Mouse (Mus musculus): ENCODE measurements around the gene Mlc1. TPM values are rescaled to one million over a fixed set of nuclear protein-coding genes. Genes with fewer than 3 reads are reported as not detected.

The Mlc1 gene
- polyA plus RNA-seq, 1 experiment: 15.1 TPM

DNA sequence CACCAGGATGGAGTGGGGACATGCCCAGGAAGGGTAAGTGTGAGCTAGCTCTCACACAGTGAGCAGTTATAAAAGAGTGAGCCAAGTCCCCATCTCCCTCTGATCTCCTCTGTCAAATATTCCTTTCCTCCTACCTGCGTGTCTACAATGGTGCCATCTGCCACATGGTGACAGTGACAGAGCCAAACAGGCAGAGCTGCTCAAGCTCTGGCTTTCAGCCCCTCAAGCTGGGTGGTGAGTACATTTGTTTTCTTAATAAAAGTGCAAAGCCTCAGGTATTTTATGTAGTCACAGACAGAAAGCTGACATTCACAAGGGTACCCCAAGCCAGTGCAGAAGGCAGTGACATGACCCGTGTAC lies 41.5 kb downstream of the Mlc1 start:
- no peak for DNase-seq (ENCODE audit: low read depth)
- TF ChIP-seq POLR2A (IDR thresholded peaks at IDR 0.05; ENCODE audit: borderline replicate concordance, extremely low read depth, insufficient read depth, insufficient read length, poor library complexity, severe bottlenecking) (no peak), CTCF (IDR thresholded peaks at IDR 0.05; ENCODE audit: borderline replicate concordance, extremely low read depth, insufficient read depth, insufficient read length) (no peak)

DNA sequence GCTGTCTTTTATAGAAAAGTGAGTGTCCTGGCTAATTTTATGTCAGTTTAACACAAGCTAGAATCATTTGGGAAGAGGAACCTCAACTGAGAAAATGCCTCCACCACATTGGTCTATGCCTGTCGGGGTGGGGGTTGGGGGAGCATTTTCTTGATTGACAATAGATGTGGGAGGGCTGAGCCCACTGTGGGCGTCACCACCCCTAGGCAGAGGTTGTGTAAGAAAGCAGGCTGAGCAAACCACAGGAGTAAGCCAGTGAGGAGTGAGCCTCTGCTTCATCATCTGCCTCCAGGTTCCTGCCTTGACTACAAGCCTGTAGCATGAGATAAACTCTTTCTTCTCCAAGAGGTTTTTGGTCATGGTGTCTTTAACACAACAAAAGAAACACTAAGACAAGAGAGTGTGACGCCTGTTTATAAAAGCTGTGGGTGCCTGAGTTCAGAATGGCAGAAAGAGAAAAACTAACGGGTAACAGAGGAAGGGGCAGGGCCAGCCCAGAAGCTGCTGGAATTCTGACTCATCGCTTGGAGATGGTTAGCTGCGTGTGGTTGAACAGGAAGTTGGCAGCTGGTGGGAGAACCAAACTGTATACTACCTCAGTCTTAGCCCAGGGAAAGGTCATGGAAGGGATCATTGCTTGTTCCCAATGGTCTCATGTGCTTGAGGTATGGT lies 42.1 kb downstream of the Mlc1 start:
- no peak for DNase-seq (ENCODE audit: low read depth)
- no peak for TF ChIP-seq CTCF (IDR thresholded peaks at IDR 0.05; ENCODE audit: borderline replicate concordance, extremely low read depth, insufficient read depth, insufficient read length)
- no peak for TF ChIP-seq POLR2A (IDR thresholded peaks at IDR 0.05; ENCODE audit: borderline replicate concordance, extremely low read depth, insufficient read depth, insufficient read length, poor library complexity, severe bottlenecking)

DNA sequence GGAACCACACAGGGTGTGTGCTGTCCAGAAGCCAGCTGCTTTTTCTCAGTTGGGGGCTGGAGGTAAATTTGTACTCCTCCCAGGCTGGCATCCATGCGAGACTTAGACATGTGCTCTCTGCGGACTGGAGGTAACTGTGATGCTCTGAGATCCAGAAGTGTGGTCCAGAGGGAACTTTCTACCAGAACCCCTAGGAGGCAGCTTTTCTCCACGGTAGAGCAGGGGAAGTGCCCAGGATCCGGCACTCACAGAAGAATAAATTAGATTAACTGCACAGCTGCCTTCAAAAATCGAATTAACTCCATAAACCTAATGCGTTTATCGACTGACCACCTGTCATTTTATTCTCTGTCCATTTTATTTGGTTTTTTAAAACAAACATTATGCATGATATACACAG lies 44.7 kb downstream of the Mlc1 start:
- no peak for TF ChIP-seq POLR2A (IDR thresholded peaks at IDR 0.05; ENCODE audit: borderline replicate concordance, extremely low read depth, insufficient read depth, insufficient read length, poor library complexity, severe bottlenecking)
- peak; percentile 43; the same call in 1 of the 2 replicates for TF ChIP-seq CTCF (IDR thresholded peaks at IDR 0.05; ENCODE audit: borderline replicate concordance, extremely low read depth, insufficient read depth, insufficient read length)
- peak; percentile 39 for DNase-seq (ENCODE audit: low read depth)

DNA sequence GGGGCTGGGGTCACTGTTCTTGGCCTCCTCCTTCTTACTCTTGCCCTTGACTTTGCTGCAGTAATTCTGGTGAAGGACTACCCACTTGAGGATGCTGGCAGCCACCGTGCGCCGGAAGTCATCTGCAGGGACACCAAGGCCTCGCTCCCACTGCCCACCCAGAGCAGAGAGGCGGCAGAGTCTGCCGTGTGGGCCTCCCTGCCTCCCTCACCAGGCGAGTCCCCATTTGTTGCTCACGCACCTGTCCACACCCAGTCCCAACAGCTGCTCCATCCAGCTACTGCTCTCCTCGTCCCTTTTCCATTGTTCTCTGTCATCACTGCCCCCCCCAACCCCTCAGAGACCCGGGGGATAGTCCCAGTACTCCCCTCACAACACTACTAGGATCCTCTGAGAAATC lies 46.1 kb downstream of the Mlc1 start:
- no peak for TF ChIP-seq CTCF (IDR thresholded peaks at IDR 0.05; ENCODE audit: borderline replicate concordance, extremely low read depth, insufficient read depth, insufficient read length)
- no peak for TF ChIP-seq POLR2A (IDR thresholded peaks at IDR 0.05; ENCODE audit: borderline replicate concordance, extremely low read depth, insufficient read depth, insufficient read length, poor library complexity, severe bottlenecking)
- no peak for DNase-seq (ENCODE audit: low read depth)

DNA sequence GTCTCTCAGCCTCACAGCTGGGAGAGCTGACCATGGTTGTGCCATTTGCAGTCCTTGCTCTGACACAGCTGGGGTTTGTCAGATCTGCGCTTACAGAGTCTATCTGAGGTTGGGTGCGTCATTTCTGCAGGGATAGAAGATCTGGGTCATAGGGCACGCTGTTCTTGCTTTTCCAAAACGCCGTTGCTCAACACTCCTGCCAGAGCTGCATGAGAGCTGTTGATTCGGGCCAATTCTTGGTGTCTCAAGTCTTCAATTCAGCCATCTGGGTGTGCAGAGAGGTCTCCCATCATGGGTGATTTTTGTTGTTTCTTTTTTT lies 56.9 kb downstream of the Mlc1 start:
- TF ChIP-seq CTCF (IDR thresholded peaks at IDR 0.05; ENCODE audit: borderline replicate concordance, extremely low read depth, insufficient read depth, insufficient read length) (no peak), POLR2A (IDR thresholded peaks at IDR 0.05; ENCODE audit: borderline replicate concordance, extremely low read depth, insufficient read depth, insufficient read length, poor library complexity, severe bottlenecking) (no peak)
- no peak for DNase-seq (ENCODE audit: low read depth)

DNA sequence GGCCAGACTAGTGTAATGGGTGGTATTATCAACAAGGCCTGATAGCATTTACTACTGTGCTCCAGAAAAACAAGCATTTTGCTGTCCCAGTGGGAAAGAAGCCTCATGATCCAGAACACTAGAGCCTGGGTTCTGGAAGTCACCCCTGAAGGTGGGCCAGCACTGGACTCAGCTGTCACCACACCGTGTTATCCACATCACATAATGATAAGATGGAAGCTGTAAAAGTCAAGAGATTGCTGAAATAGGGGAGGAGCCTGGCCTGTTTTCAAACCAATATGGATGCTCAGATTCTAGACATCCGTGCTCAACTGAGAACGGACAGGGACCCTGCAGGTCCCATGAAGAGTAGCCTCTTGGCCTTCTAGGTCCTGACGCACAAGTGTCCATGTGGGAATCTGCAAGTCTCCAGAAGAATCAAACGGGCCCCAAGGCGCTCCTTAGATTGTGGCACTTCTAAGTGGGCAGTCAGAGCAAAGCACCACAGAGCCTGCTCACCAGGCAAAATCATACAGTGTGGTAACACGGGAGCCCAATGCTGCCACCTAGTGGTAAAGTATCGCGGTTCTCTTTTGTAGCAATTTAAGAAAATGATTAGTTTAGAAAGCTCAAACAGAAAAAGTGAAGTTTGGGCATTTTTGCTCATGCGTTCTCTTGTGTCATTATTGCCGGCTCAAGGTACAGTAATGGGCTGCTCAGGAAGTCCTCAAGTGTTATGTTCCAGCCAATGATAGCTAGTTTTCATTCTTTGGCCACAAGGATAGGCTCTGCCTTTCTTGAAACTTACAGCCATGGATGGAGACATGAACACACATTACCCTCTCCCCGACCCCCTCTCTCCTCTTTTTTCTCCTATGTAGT lies 57.4 kb downstream of the Mlc1 start:
- TF ChIP-seq CTCF (IDR thresholded peaks at IDR 0.05; ENCODE audit: borderline replicate concordance, extremely low read depth, insufficient read depth, insufficient read length): peak; percentile 82
- TF ChIP-seq POLR2A (IDR thresholded peaks at IDR 0.05; ENCODE audit: borderline replicate concordance, extremely low read depth, insufficient read depth, insufficient read length, poor library complexity, severe bottlenecking): no peak
- peak; percentile 90 for DNase-seq (ENCODE audit: low read depth)

DNA sequence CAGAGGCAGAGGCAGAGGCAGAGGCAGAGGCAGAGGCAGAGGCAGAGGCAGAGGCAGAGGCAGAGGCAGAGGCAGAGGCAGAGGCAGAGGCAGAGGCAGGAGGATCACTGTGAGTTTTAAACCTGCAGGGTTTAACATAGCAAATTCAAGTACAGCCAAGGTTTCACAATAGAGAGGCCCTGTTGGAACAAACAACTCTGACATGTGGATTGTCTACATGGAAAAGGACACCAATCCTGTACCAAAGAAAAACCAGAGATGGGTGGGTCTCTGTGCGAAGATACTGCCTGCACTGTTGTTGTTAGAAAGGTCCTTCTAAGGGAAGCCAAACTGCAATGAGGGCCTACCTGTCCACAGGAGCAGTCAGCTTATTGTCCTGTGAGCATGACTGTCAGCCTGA lies 58.7 kb downstream of the Mlc1 start:
- no peak for DNase-seq (ENCODE audit: low read depth)
- TF ChIP-seq POLR2A (IDR thresholded peaks at IDR 0.05; ENCODE audit: borderline replicate concordance, extremely low read depth, insufficient read depth, insufficient read length, poor library complexity, severe bottlenecking) (no peak), CTCF (IDR thresholded peaks at IDR 0.05; ENCODE audit: borderline replicate concordance, extremely low read depth, insufficient read depth, insufficient read length) (no peak)

DNA sequence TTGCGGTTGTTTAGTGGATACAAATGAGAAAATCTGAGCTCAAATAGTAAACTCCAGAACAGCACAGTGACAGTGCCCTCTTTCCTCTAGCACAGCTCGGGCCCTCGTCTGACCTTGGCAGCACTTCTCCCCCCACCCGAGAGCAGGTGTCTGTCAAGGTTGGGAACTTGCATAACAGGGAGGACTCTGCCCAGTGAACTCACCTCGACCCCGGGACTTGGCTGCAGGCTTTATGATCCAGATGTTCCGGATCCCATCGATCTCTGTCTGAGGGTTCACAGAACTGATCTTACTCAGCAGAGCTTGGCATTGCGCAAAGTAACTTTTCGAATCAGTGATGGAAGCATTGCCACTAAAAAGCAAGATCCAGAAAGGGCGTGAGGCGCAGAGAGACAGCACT lies 59.5 kb downstream of the Mlc1 start:
- DNase-seq (ENCODE audit: low read depth): no peak
- TF ChIP-seq CTCF (IDR thresholded peaks at IDR 0.05; ENCODE audit: borderline replicate concordance, extremely low read depth, insufficient read depth, insufficient read length): no peak
- TF ChIP-seq POLR2A (IDR thresholded peaks at IDR 0.05; ENCODE audit: borderline replicate concordance, extremely low read depth, insufficient read depth, insufficient read length, poor library complexity, severe bottlenecking): no peak

DNA sequence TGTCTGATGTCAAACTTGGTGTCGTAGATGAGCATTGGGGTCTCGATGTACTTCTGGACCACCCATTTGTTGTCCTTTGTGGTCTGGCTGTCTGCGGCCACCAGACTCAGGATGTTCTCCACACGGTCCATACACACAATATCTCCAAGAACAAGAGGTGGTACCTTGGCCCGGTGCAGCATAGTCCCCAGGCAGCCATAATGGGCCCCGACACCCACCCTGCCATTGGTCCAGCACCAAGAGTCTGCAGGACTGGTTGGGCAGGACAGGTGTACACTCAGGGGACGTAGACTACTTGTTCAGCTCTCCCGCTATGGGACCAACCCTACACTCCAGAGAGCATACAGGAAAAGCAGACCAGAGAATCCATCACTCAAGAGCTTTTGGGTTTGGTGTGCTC lies 61.7 kb downstream of the Mlc1 start:
- no peak for DNase-seq (ENCODE audit: low read depth)
- TF ChIP-seq POLR2A (IDR thresholded peaks at IDR 0.05; ENCODE audit: borderline replicate concordance, extremely low read depth, insufficient read depth, insufficient read length, poor library complexity, severe bottlenecking) (no peak), CTCF (IDR thresholded peaks at IDR 0.05; ENCODE audit: borderline replicate concordance, extremely low read depth, insufficient read depth, insufficient read length) (no peak)

DNA sequence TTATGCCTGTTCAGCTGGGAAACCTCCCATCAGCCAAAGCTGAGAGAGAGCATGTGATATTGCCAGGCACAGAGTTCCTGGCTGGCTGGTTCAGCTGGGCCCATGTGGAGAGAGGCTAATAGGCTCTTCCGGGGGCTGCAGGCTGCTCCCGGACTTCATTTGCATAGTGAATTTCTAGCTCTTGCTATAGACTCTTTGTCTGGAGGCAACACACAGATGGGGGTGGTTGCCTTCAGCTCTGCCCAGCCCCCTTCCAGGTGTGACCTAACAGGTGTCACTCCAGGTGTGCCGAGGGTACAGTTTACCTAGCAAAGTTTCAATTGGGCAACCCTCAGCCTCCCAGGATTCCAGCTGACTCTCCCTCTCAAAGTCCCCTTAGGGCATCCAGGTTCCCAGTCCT lies 62.4 kb downstream of the Mlc1 start:
- TF ChIP-seq CTCF (IDR thresholded peaks at IDR 0.05; ENCODE audit: borderline replicate concordance, extremely low read depth, insufficient read depth, insufficient read length): no peak
- TF ChIP-seq POLR2A (IDR thresholded peaks at IDR 0.05; ENCODE audit: borderline replicate concordance, extremely low read depth, insufficient read depth, insufficient read length, poor library complexity, severe bottlenecking): no peak
- peak; percentile 11 for DNase-seq (ENCODE audit: low read depth)

DNA sequence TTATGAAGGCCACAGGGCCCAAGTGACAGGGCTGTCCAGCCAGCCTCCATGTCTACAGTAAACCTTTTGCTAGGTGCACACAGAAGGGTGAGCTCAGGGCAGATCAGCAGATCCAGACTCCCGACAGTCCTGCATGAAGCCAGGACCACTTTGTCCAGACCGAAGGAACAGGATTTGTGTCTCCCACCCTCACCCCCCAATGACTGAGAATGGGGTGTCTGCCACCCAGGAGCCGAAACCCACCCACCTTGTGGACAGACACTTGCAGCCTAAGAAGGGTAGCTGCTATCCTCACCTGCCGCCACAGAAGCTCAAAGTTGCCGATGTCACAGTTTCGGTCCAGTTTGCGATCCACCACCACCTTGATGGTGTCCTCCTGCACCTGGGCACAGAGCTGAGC lies 63.8 kb downstream of the Mlc1 start:
- no peak for DNase-seq (ENCODE audit: low read depth)
- no peak for TF ChIP-seq CTCF (IDR thresholded peaks at IDR 0.05; ENCODE audit: borderline replicate concordance, extremely low read depth, insufficient read depth, insufficient read length)
- no peak for TF ChIP-seq POLR2A (IDR thresholded peaks at IDR 0.05; ENCODE audit: borderline replicate concordance, extremely low read depth, insufficient read depth, insufficient read length, poor library complexity, severe bottlenecking)

DNA sequence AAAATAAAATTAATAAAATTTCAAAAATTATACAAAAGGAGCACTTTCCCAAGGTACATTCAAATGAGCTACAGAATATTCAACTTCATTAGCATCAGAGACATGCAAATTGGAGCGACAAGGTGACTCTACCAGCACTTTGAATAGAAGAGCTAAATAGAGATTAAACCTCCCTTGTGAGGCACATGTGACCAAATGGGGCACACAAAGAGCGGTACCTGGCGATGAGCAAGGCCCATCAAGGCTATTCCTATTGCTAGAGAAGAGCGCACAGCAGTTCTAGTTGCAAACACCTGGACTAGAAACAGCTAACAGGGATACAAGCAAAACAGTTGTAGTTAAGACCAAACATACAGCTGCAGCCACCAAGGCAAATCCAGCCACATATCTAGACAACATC lies 72.5 kb downstream of the Mlc1 start:
- no peak for DNase-seq (ENCODE audit: low read depth)
- TF ChIP-seq CTCF (IDR thresholded peaks at IDR 0.05; ENCODE audit: borderline replicate concordance, extremely low read depth, insufficient read depth, insufficient read length): no peak
- TF ChIP-seq POLR2A (IDR thresholded peaks at IDR 0.05; ENCODE audit: borderline replicate concordance, extremely low read depth, insufficient read depth, insufficient read length, poor library complexity, severe bottlenecking): no peak

Other genes starting within 250 kb of the Mlc1 start
- gene Brd1, start 244.8 kb downstream of the Mlc1 start, polyA plus RNA-seq (2012; rRNA removed): 22.7 and 35.9 TPM in 2 replicates
- gene Zbed4, start 227.3 kb downstream of the Mlc1 start, polyA plus RNA-seq (2012; rRNA removed): 16.5 and 25.7 TPM in 2 replicates
- gene Alg12, start 159.7 kb downstream of the Mlc1 start, polyA plus RNA-seq (2012; rRNA removed): 14.2 and 15.4 TPM in 2 replicates
- gene Creld2, start 159.4 kb downstream of the Mlc1 start, polyA plus RNA-seq (2012; rRNA removed): 41.8 and 48.8 TPM in 2 replicates
- 14.7 and 18.5 TPM in 2 replicates for gene Pim3, start 116.8 kb downstream of the Mlc1 start, polyA plus RNA-seq (2012; rRNA removed)
- gene Ttll8, start 24.6 kb downstream of the Mlc1 start, polyA plus RNA-seq (2012; rRNA removed): 0.25 and 0.26 TPM in 2 replicates
- gene Mov10l1, start 3.9 kb upstream of the Mlc1 start, polyA plus RNA-seq (2012; rRNA removed): not detected in 2 replicates
- gene Panx2, start 80.7 kb upstream of the Mlc1 start, polyA plus RNA-seq (2012; rRNA removed): 14.7 and 24.0 TPM in 2 replicates
- gene Trabd, start 96.1 kb upstream of the Mlc1 start, polyA plus RNA-seq (2012; rRNA removed): 36.0 and 40.8 TPM in 2 replicates
- 37.9 and 50.7 TPM in 2 replicates for gene Selenoo, start 110.1 kb upstream of the Mlc1 start, polyA plus RNA-seq (2012; rRNA removed)
- 45.9 and 50.3 TPM in 2 replicates for gene Tubgcp6, start 144.1 kb upstream of the Mlc1 start, polyA plus RNA-seq (2012; rRNA removed)
- 33.1 and 58.3 TPM in 2 replicates for gene Hdac10, start 149.7 kb upstream of the Mlc1 start, polyA plus RNA-seq (2012; rRNA removed)
- 12.8 and 15.5 TPM in 2 replicates for gene Mapk12, start 161.7 kb upstream of the Mlc1 start, polyA plus RNA-seq (2012; rRNA removed)
- gene Mapk11, start 170.6 kb upstream of the Mlc1 start, polyA plus RNA-seq (2012; rRNA removed): 61.9 and 75.4 TPM in 2 replicates
- 194 and 213 TPM in 2 replicates for gene Plxnb2, start 201.8 kb upstream of the Mlc1 start, polyA plus RNA-seq (2012; rRNA removed)
- gene Dennd6b, start 217.5 kb upstream of the Mlc1 start, polyA plus RNA-seq (2012; rRNA removed): 134 and 196 TPM in 2 replicates
- 129 and 168 TPM in 2 replicates for gene Ppp6r2, start 232.5 kb upstream of the Mlc1 start, polyA plus RNA-seq (2012; rRNA removed)

All from brain, embryonic 14.5 days (tissue).